Mouse (Mus musculus): ENCODE data around the gene Brd1. TPM values are rescaled to one million over a fixed set of nuclear protein-coding genes. Genes with fewer than 3 reads are reported as not detected.
"Not testable (repeated sequence)": the region's sequence is repeated elsewhere in the genome, so short reads cannot be mapped to it uniquely, and the experiment has no call there.

Brd1 gene
- total RNA-seq, 2 experiments from 2014 or later = 60.3 to 66.5 TPM

DNA sequence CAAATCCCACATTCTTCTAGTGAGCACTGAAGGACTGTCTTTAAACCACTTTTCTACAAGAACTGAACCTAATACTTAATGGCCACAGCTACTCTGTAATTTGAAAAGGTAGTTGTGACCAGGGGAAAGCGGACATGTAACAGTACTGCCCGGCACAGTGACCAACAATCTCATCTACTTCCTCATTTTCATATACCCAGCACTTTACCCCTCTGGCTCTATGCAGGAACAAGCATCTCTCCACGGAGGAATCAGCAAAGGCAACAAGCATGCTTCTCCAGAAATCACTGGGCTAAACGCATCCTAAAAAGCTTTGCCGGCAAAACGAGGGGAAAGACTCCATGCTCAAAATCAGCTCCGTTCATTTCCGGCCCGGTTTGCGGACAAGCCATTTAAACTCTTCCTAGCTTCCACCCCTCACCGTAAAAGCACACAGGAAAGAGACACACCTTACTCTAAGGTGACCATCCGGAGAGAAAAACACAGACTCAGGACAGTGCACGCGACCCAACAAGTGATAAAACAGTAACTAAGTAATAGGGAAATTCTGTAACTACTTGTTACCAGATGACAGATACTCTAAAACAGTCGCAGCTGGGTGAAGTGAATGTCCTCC is 1.5 kb downstream of the Brd1 start:
- no peak for DNase-seq
- intact Hi-C loops (cut with DNase I) = no loop called here

DNA sequence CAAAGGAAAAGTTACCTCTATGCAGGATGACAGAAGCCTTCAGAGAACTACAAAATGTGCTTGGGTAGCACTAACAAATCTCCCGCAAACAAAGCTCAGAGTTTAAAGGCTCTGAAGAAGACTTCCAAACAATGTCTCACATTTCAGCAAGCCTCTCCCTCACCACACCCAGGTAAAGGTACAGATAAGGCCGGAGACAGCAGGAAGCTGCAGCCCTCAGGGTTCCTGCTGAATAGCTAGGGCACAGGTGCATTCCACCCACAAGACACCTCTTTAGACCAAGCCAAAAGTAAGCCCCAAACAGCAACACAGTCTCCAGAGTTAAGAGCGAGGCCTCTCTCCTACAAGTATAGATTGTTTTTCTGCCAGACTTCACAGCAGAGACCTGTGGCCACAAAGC is 3.3 kb downstream of the Brd1 start:
- intact Hi-C loops (cut with DNase I) = no loop called here
- DNase-seq = no peak

DNA sequence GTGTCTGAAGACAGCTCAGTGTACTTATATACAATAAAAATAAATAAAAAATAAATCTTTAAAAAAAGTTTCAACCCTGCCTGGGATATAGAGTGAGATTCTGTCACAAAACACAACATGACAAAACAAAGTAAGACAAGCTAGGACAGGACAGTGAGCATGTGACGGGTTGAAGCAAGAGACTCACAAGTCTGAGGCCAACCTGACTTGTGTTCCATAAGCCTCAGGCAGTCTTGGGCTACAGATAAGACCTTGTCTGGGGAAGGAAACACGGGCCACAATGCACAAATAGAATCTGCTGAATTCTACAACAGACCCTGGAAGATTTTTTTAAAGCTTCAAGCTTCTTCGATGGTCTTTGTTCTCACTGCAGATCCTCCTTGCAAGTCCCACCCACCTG is 6.8 kb downstream of the Brd1 start:
- intact Hi-C loops (cut with DNase I) = no loop called here
- no peak for DNase-seq

DNA sequence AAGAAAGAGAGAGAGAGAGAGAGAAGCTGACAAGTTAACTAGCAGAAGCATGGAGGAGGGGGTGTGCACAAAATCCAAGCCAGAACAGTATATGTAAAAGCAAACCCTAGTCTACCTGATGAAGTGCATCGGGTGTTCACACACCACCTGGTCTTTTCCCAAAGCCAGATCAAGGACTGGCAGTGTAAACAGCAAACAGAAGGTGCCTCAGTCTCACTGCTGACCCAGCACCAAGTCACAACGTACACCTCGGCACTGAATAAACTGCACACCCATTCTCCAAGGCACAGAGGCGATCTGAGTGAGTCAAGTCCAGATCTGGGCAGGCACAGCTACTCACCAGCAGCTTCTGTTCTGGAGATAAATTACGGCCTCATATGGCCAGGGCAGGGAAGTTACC is 9.0 kb downstream of the Brd1 start:
- DNase-seq = no peak
- intact Hi-C loops (cut with DNase I) = no loop called here

DNA sequence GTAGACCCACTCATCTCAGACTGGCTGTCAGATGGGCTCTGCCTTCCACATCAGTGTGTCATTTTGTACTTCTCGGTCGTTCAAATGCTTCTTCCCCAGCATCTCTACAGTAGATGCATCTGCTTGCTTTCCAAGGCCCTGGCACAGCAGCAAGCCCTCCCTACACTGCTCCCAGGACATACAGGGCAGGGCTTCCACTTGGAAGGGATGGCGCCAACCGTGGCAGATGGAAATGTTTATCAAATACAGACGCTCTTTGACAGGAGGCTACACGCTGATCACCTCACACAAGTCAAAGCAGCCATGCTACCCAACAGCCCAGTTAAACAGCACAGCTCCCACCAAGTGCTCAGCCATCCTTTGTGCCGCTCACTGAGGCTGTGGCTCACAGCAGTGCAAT is 9.7 kb downstream of the Brd1 start:
- DNase-seq = peak; percentile 15
- intact Hi-C loops (cut with DNase I) = no loop called here

DNA sequence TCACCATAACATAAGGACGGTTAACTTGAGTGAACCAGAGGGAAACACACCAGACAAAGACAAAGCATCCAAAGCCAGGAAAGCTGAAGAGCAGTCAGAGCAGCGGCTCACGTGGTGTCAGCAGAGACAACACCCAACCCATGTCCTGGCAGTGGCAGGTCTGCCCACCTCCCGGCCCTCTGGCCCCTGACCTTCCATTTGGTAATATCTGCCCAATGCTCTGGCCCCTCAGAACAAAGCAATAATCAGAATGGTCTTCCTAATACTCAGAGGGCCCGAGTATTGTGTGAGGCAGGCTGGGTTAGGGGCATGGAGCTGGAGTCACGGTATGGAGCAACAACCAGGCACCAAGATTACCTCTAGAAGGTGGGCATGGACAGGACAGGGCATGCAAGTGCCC is 10.8 kb downstream of the Brd1 start:
- intact Hi-C loops (cut with DNase I) = no loop called here
- DNase-seq = no peak

DNA sequence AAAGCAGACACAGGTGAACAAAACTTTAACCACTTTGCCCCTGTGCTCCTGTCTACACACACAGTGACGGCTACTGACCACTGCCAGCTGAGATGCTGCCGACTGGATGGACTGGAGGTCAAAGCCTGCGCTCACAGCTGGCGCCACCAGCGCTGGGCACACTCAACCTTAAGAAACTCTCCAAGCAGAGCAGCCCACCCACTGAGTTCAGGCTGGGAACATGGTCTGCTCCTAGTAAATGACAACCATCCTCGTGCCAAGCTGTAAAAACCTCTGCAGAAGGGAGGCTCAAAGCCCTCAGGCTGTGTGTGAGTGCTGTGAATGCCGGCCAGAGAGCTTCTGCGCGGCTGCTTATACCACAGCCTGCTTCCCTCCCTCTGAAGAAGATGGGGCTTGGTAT is 16.8 kb downstream of the Brd1 start:
- intact Hi-C loops (cut with DNase I) = no loop called here
- DNase-seq = peak; percentile 49

DNA sequence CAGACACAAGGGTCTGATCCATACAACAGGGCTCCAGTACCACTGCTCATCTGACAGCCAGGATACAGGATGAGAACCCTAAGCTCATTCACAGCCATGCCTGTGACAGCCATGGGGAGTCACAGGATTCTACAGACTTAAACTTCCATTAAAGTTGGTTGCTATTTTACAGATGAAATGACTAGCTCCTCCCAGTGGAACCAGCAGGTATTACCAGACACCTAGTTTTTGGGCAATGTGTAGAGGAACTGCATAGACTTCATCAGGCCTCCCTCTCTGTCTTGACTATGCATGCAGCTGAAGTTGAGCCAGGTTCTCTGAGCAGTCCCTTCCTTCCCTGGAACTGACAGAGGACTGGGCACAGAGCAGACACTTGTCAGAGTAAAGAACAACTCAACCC is 17.7 kb downstream of the Brd1 start:
- intact Hi-C loops (cut with DNase I) = no loop called here
- no peak for DNase-seq

DNA sequence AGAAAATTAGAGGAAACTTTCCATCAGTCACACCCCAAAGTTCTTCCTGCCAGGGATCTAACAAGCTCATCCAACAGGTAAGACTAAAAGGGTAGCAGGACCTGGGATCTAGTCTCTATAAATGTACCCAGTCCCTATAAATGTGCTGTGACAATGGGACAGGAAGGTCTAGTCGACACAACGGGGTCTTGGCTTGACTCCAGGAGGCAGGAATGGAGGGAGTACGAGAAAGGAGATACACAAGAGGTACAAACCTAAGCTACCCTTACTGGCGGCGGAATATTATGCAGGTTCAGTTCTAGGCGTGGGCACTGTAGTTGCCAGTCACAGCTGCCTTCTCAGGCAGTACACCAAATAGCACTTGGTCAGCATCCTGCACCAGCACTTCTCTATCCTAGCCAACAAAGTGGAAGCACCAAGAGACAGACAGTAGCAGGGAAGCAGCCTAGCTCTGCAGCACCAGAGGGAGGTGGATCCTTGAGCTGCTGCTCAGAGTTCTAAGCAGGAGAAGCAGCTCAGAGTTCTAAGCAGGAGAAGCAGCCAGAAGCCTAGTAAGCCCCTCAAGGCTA is 19.9 kb downstream of the Brd1 start:
- DNase-seq = no peak
- intact Hi-C loops (cut with DNase I) = no loop called here

DNA sequence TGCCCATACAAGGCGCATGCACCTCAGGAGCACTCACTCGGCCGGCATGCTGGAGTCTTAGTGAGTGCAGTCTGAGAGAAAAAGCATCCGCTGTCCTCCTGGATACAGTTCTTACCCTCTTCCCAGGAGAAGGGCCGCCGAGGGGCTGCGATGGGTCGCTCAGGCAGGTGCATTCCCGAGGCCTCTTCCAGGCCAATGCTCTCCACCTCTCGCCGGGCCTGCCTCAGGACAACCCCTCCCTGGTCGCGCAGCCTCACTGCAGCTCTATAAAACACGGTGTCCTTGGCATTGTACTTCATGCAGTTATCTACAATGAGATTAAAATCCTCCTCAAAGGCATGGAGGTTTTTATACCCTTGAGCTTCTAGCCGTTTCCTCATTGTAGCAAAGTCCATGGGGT is 21.5 kb downstream of the Brd1 start:
- intact Hi-C loops (cut with DNase I) = no loop called here
- no peak for DNase-seq

DNA sequence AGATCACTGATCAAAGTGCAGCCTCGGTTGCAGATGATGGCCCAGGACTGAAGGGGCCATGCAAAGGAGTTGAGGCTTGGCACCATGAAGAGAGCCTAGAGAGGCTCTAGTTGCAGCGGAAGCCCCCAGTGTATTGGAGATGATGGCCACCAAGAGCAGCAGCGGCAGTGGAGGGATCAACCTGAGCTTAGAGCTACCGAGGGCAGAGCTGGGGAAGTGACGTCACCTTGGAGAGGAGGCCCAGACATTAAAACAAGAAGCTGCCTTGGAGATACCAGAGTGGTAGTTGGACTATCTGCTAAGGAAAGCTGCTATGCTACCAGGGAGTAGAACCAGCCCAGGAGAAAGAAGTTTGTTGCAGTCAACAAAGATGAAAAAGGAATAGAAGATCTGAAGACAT is 24.2 kb downstream of the Brd1 start:
- DNase-seq = no peak
- intact Hi-C loops (cut with DNase I) = no loop called here

DNA sequence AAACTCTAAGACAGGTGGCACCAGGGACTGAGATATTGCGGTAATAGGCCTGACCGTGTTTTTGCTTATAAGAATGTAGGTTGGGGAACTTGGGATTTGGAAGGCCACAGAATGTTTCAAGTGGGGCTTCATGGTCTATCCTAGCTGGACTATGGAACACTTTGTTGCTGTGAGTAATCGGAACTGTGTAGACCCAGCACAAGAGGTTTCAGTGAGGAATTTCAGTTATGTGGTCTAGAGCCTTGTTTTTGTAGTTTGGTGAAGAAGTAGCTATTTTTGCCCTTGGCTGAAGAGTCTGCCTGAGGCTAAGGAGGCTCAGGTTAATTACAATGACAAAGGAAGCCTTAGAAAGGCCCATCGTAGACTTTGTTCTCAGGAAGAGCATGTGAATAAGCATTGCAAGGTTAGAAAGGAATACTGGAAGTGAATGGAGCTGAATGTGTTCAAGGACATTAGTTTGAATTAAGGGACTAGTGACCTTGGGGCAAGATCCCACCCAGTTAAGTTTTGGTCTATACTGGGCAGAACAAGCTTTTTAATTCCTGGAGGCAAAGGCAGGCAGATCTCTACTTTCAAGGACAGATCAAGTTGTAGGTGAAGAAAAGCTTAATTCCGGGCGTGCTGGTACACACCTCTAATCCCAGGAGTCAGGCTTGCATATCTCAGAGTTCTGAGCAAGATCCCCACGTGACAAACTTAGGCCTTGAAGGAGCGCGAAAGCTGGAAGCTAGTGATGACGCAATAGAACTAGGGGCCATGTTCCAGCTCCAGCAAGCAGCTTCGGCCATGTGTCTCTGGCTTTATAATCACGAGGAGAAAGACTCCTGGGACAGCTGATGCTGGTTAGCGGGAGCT is 25.1 kb downstream of the Brd1 start:
- no peak for DNase-seq
- intact Hi-C loops (cut with DNase I) = no loop called here

DNA sequence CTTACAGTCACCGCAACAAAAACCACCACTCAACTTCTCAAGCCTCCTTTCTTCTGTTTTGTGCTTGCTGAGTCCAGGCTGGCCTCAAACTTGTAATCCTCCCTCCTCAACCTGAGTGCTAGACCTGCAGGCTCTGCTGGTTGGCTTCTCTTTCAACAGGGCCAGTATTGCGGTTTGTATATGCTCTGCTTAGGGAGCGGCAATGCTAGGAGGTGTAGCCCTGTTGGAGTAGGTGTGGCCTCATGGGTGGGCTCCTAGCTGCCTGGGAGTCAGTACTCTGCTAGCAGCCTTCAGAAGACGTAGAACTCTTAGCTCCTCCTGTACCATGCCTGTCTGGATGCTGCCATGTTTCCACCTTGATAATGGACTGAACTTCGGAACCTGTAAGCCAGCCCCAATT is 25.8 kb downstream of the Brd1 start:
- intact Hi-C loops (cut with DNase I) = no loop called here
- no peak for DNase-seq

DNA sequence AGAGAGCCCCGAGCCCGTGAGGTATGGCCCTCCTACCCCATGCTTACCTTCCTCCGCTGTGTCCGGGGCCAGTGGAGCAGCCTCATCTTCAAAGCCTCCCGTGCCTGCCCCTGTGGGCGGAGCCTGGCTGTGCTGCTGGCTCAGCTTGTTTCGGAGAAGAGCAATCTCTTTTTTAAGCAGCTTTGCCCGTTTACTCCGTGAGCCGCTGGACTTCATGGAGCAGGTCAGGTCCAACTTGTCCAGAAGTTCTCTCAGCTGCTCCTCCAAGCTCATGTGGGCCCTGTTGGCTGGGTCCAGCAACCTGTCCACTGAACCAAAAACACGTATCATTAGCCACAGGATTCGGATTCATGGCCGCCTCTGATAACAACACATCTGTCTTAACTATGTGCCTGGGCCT is 27.0 kb downstream of the Brd1 start:
- intact Hi-C loops (cut with DNase I); DNase-seq: not testable (repeated sequence)

DNA sequence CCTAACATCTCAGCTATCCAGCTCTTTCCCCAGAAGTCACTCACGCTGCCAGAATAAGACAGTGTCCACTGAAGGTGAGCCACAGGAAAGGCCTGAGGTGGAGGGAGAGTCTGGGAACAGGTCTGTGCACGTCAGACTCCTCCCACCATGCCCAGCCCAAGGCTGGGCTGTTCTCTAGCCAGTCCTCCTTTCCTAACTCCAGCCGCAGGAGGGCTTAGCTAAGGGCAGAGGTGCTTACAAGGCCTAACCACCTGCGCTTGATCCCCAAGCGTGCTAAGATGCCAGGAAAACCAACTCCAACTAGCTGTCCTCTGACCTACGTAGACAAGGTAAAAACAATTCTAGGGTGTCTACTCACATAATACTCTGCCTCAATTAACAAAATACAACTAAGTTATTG is 27.7 kb downstream of the Brd1 start:
- no peak for DNase-seq
- intact Hi-C loops (cut with DNase I) = no loop called here

DNA sequence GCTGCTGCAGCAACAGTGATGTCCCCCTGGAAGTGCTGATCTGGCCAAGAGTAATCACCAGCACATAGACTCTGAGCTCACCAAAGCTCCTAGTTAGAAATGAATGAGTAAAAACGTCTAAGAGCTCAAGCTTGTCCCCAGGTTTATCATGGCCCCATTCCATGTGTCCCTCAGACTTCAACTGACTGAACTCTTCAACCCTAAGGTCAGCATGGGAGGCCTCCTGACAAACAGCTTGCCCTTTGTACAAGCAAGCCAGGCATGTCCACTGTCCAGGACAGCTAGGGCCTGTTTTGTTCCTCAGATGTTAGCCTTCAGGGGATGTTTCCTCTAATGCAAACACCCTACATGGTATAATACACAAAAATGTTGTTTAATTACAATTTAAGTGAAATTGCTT is 29.7 kb downstream of the Brd1 start:
- intact Hi-C loops (cut with DNase I) = no loop called here
- no peak for DNase-seq

DNA sequence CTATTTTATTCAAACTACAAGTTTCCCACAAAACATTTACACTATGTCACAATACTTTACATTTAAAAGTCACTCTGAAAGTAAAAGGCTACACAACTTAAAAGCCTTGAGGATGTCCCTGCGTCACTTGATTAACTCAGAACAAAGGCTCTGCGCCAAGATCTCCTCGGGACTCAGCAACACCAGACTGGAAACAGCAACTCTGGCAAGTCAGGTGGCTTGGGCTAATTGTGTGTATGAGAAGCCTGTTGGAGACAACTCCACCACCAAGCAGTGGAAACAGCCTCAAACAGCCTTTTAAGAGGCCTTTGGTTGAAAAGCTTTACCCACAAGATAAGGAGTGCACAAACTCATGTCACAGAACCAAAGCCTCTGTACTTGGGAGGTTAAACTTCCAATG is 31.5 kb downstream of the Brd1 start:
- no peak for DNase-seq
- intact Hi-C loops (cut with DNase I) = no loop called here

DNA sequence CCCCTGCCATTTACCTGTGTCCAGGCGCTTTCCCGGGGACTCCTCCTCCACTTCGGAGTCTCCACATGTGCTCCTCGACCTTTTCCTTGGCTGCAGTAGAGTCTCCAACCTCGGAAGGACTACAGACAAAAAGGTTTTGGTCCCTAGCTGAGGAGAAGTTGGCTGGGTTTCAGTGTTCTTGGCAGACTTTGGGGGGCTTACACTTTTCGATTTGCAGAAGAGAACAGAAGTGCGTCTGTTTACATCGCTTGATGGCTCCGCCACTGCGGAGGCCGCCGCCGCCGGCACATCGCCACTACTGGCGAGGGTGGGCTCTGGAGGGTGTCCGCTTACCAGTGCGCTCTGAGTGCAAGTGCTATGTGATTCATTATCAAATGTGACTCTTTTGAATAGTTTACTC is 33.3 kb downstream of the Brd1 start:
- peak; percentile 55 for DNase-seq
- intact Hi-C loops (cut with DNase I) = no loop called here

DNA sequence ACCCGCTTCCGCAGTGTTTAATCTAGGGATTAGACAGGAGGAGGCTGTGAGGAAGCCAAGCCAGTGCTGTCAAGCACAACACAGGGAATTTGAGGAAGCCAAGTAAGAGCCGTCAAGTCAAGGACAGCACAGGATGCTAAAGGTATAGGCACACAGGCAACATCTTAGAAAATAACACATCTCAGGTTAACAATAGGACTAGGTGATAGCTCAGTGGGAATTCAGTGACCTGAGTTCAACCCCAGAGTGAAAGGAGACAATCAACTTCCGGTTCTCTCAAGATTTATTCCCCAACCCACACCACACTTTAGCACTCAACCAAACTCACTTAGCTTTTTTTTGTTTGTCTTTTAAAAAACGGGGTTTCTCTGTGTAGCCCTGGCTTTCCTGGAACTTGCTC is 34.5 kb downstream of the Brd1 start:
- no peak for DNase-seq

DNA sequence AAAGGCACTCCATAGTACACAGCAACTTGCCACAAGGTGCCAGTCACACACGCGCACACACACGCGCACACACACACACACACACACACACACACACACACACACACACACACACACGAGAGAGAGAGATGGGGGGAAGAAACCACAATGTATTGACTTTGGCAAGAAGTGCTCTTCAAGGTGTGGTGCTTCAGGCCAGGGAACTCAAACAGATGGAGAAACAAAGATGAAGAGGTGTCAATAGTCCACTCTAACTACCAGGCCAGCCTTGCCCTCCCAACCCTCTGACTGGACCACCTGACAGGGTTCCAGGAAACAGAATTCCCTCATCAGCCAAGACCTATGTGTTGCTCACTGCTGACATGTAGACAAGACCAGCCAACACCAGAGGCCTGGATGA is 36.4 kb downstream of the Brd1 start:
- intact Hi-C loops (cut with DNase I) = no loop called here
- DNase-seq = no peak

More for the DNA sequence above, 34.5 kb downstream of the Brd1 start:
- intact Hi-C loops (cut with DNase I) = no loop called here

DNA sequence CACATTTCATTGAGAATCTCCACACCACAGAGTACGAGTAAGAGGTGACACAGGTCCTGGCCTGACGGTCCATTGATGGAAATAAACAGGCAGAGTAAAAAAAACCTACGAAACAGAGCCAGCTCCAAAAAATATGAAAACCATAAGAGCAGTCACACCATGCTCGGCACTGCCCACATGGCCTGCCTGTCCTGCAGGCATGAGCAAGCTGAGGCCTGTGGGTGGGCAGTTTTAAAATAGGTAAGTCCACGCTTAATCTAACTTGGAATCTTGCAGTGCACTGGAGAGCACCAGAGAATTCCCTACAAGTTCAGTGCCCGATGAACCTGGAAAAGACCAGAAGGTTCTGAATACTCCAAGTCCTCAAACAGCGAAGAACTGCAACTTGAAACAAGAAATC is 38.0 kb downstream of the Brd1 start:
- intact Hi-C loops (cut with DNase I) = no loop called here
- DNase-seq = no peak

DNA sequence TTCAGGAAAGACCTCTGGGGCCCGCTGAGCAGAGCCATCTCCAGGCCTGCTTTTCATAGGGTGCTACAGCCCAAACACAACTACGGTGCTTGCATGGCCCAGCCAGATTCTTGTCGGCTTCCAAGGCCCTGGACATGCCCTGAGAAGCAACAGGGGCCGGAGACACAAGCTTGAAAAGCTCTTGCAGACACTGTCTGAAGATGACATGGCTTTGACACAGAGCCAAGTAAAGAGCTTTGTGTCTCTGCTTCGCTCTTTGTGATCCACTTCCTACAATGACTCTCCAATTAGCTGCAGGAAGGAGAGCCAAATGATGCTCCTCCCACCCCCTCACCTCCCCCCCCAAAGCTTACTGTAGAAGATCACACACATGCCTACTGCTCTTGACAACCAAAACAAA is 40.0 kb downstream of the Brd1 start:
- intact Hi-C loops (cut with DNase I) = no loop called here
- no peak for DNase-seq
